Mouse (Mus musculus): ENCODE measurements at regions not wholly inside any gene's neighbourhood (a gene's known extent, or its start where the extent isn't known, plus 50 kb on each side); places are given as distances from the start of the nearest gene placed in this dataset.
"Not testable (repeated sequence)": the region's sequence is repeated elsewhere in the genome, so short reads cannot be mapped to it uniquely, and the experiment has no call there.

DNA sequence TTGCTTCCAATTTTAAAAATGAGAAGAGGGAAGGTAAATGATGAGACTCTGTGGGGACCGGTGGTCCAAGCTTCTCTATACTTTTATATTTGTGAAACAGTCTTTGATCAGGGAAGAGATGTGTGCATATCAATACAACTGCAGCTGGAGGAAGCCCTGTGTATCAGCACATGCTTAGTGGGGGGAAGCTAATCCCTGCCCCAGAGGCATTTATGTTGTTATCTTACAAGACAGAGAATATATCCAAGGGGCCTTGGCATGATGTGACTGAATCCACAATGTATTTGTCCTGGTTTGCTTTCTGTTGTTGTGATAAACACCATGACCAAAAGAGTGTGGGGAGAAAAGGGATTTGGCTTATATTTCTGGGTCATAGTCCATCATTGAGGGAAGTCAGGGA is 105.2 kb upstream of the C9orf72 start:
- H3K4me3 ChIP-seq = no peak overlapping the region
- WGBS = 89% methylated on average over 1 of the region's 1 CpGs
- no peaks in the 10 kb centered on the region for H3K36me3 ChIP-seq
- H3K27ac ChIP-seq = no peak overlapping the region
- H3K27me3 ChIP-seq = no peaks in the 10 kb centered on the region
- ATAC-seq (ENCODE audit: low FRiP score, low read depth) = no peak
- no peaks in the 10 kb centered on the region for H3K4me1 ChIP-seq
- no peak overlapping the region for H3K9ac ChIP-seq
- H3K9me3 ChIP-seq = no peaks in the 10 kb centered on the region
- no peak overlapping the region for H3K4me2 ChIP-seq (replicated peaks)

DNA sequence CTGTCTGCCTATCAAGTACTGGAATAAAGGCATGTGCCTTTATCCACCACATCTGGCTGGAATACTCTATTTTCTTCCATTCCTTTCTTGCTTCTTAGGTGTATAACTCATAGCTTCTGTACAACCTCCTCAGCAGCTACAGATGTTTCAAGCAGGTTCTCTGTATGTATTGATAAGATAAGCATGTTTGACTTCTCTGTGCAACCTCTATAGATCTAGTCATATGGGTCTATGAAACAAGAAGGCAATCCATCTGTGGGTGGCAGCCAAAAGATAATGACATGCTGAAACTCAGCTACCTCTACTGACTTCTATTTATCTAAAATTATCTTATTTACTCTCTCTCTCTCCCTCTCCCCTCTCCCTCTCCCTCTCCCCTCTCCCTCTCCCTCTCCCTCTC is 99.3 kb upstream of the C9orf72 start:
- no peaks in the 10 kb centered on the region for H3K4me1 ChIP-seq

DNA sequence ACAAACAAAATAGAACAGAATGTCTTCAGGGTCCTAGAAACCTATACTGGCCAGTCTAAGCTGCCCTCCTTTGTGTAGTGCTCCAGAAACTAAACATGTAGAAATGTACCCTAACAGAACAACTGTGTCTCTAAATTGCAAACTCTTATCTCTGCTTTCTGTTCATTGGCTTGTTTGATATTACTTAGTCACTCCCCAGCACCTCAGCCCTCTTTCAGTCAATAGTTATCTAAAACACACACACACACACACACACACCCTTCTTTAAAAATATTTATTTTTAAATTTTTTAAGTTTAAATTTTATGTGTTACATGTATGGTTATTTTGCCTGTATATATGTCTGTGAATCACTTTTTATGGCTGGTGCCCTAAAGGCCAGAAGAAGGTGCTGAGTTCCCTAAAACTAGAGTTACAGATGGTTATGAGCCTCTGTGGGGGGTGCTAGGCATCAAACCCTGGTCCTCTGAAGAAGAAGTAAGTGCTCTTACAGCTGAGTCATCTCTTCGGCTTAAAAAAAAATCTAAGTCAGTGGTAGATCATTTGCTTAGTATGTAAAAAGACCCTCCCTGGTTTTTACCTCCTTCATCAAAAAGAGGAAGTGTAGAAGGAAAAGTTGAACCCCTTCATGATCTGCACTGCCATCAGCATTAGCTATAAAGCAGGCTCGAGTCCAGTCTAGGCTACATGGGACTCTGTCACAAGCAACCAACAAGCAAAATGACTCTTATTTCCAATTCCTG is 96.6 kb upstream of the C9orf72 start:
- H3K9me3 ChIP-seq = no peaks in the 10 kb centered on the region
- WGBS = 83% methylated on average over 2 of the region's 2 CpGs
- ATAC-seq (ENCODE audit: low FRiP score, low read depth) = no peak
- H3K4me1 ChIP-seq = no peaks in the 10 kb centered on the region
- no peaks in the 10 kb centered on the region for H3K36me3 ChIP-seq
- H3K9ac ChIP-seq = no peak overlapping the region
- no peak overlapping the region for H3K4me3 ChIP-seq
- no peak overlapping the region for H3K4me2 ChIP-seq (replicated peaks)
- no peak overlapping the region for H3K27ac ChIP-seq
- H3K27me3 ChIP-seq = no peaks in the 10 kb centered on the region

More for the DNA sequence above, 99.3 kb upstream of the C9orf72 start:
- Histone ChIP-seq H3K36me3 (no peaks in the 10 kb centered on the region), H3K9me3 (no peaks in the 10 kb centered on the region), H3K9ac (no peak overlapping the region), H3K4me2 (replicated peaks) (no peak overlapping the region), H3K27me3 (no peaks in the 10 kb centered on the region), H3K27ac (no peak overlapping the region), H3K4me3 (no peak overlapping the region)
- ATAC-seq (ENCODE audit: low FRiP score, low read depth) = no peak

DNA sequence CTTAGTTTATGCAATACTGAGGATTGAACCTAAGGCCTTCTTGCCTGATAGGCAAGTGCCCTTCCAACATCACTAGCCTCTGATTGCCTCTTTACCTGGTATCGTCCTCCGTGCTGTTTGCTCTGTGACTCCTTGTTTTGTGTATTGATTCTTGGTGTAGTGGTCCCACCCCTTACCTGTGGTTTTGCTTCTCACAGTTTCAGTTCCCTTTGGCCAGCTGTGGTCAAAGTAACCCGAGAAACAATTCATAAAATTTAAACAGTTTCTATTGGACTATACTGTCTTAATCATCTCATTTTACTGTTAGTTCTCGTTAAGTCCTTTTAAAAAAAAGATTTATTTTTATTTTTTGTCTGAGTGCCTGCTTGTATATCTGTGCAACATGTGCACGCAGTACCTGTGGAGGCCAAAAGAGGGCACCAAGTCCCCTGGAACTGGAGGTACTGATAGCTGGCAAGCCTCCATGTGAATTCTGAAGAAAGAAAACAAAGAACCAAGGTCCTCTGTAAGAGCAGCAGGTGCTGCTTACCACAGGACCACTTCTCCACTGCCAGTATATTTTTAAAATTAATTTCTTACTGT is 84.5 kb upstream of the C9orf72 start:
- Histone ChIP-seq H3K9ac (no peak overlapping the region), H3K4me2 (replicated peaks) (no peak overlapping the region), H3K36me3 (no peaks in the 10 kb centered on the region), H3K9me3 (no peaks in the 10 kb centered on the region), H3K4me3 (no peak overlapping the region), H3K27ac (no peak overlapping the region), H3K27me3 (no peaks in the 10 kb centered on the region), H3K4me1 (no peaks in the 10 kb centered on the region)
- no peak for ATAC-seq (ENCODE audit: low FRiP score, low read depth)
- whole genome bisulfite sequencing = 60% methylated on average over 5 of the region's 5 CpGs

DNA sequence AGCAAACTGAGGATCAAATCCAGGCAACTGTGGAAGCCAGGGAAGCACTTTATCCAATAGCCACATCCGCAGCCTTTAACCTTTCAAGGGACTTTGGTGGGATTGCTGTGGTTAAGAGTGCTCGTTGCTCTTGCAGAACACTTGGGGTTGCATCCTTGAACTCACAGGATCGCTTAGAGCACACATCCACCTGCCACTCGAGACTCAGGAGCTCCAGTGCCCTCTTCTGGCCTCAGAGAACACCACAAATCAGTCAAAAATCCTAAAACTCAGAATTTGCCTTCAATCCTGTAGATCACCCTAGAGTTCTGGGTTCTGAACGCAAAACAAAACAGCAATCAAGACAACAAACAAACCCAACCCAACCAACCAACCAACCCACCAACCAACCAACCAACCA is 82.2 kb upstream of the C9orf72 start:
- Histone ChIP-seq H3K4me1 (no peaks in the 10 kb centered on the region), H3K9me3 (no peaks in the 10 kb centered on the region), H3K4me3 (no peak overlapping the region), H3K27me3 (no peaks in the 10 kb centered on the region), H3K27ac (no peak overlapping the region), H3K4me2 (replicated peaks) (no peak overlapping the region), H3K9ac (no peak overlapping the region), H3K36me3 (no peaks in the 10 kb centered on the region)
- ATAC-seq (ENCODE audit: low FRiP score, low read depth) = no peak
- 69% methylated on average over 5 of the region's 5 CpGs for WGBS

DNA sequence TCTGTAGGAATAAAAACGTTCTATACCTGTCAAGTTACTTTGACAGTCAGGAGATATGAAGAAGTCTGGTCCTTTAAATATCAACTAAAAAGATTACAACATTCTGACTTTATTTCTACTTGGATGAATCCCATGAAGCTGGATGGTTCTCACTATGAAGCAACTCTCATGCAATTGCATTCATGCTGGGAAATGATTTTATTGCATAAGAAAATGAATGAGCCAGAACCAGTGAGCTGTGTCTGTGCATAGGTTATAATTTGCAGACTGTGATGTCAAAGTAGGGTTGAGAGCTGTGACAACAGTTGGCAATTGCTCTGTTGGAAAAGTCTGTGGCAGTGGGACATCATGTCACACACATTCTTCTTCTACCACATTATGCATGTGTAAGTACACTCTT is 79.2 kb upstream of the C9orf72 start:
- Histone ChIP-seq H3K4me2 (replicated peaks) (no peak overlapping the region), H3K27me3 (no peaks in the 10 kb centered on the region), H3K9me3 (no peaks in the 10 kb centered on the region), H3K4me1 (no peaks in the 10 kb centered on the region), H3K27ac (no peak overlapping the region), H3K9ac (no peak overlapping the region), H3K36me3 (no peaks in the 10 kb centered on the region), H3K4me3 (no peak overlapping the region)
- ATAC-seq (ENCODE audit: low FRiP score, low read depth) = no peak
- WGBS = 77% methylated on average over 1 of the region's 1 CpGs

DNA sequence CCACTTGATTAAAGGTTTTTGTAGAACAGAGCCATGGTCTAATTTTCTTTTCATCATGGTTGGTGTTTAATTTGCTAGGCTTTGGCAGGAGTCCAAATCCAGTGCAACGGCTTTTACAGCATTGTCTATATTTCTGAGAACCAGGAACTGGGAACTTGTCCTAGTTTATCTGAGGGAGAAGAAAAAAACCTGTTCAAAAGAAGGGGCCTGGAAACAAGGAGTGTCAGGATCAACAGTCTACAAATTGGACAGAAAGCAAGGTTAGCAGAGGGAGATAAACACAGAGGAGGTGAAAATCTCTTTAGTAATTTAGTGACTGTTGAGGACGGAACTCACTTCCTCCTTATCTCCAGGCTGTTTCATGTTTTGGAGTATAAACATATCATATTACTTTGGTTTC is 74.9 kb upstream of the C9orf72 start:
- no peak overlapping the region for H3K27ac ChIP-seq
- H3K9me3 ChIP-seq = no peaks in the 10 kb centered on the region
- H3K27me3 ChIP-seq = no peaks in the 10 kb centered on the region
- H3K4me1 ChIP-seq = no peaks in the 10 kb centered on the region
- H3K36me3 ChIP-seq = no peaks in the 10 kb centered on the region
- H3K9ac ChIP-seq = no peak overlapping the region
- no peak overlapping the region for H3K4me2 ChIP-seq (replicated peaks)
- no peak overlapping the region for H3K4me3 ChIP-seq
- no peak for ATAC-seq (ENCODE audit: low FRiP score, low read depth)
- 32% methylated on average over 2 of the region's 2 CpGs for WGBS

DNA sequence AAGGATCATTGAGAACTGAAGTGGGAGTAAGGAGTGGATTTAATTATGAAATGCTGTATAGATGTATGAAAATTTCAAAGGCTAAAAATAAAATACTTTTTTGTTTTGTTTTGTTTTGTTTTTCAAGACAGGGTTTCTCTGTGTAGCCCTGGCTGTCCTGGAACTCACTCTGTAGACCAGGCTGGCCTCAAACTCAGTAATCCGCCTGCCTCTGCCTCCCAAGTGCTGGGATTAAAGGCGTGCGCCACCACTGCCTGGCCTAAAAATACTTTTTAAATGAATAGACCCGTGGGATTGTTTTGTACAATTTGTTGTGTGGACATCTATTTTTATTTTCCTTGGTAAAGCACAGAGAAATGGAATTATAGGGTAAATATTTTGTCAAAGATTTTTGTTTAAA is 74.4 kb upstream of the C9orf72 start:
- H3K36me3 ChIP-seq = not testable (repeated sequence)
- 77% methylated on average over 4 of the region's 4 CpGs for WGBS

DNA sequence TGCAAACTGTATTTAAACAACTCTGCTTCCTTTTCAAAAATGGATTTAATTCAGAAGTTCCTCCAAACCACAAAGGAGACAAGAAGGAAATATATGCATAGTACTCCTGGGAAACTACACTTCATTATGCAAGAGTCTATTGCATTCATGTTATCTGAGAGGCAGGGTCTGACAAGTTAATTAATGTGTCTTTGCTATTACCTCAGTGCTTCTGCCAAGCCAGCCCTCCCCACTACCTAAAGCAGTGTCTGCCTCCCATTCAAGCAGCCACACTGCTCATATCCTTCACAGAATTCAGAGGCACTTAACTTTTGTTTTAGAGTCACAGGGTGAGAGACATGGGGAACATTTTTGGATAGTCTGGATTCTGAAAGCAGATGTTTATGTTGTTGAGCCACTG is 58.6 kb upstream of the C9orf72 start:
- no peaks in the 10 kb centered on the region for H3K36me3 ChIP-seq
- no peak overlapping the region for H3K27ac ChIP-seq
- no peaks in the 10 kb centered on the region; the same call in 1 of the 2 replicates for H3K9me3 ChIP-seq
- no peak overlapping the region for H3K4me3 ChIP-seq
- H3K27me3 ChIP-seq = no peaks in the 10 kb centered on the region
- no peak overlapping the region for H3K9ac ChIP-seq
- H3K4me1 ChIP-seq = no peaks in the 10 kb centered on the region
- ATAC-seq (ENCODE audit: low FRiP score, low read depth) = no peak
- no peak overlapping the region for H3K4me2 ChIP-seq (replicated peaks)

More for the DNA sequence above, 74.4 kb upstream of the C9orf72 start:
- not testable (repeated sequence) for H3K27ac ChIP-seq; ATAC-seq (ENCODE audit: low FRiP score, low read depth); H3K9ac ChIP-seq; H3K4me2 ChIP-seq (replicated peaks); H3K27me3 ChIP-seq; H3K4me3 ChIP-seq; H3K9me3 ChIP-seq; H3K4me1 ChIP-seq

Measured in limb, embryonic 13.5 days (tissue).